Comparison of ENCODE assay signal across 22 mouse cellular contexts in genomic region chr2:153375380-153375779, GRCm38 (mm10). TPM values are rescaled to one million over a fixed set of nuclear protein-coding genes. Genes with fewer than 3 reads are reported as not detected.
A peak's percentile ranks its signal among the peaks of the same experiment; 100 is the strongest.
DNase-seq lines count a peak whose midpoint lies in the region; ATAC-seq and TF ChIP-seq lines count a peak whose summit lies in the region.
"Had no signal": no experiment of that assay in that cellular context is flagged by ENCODE, and none has a peak within 500 bp of the region (broad histone marks: within the 10 kb centered on the region; RNA-seq: fewer than 3 reads in every experiment).

No protein-coding gene starts in this region.

- 65% methylated on average over 2 of the region's 2 CpGs for WGBS in liver, adult 2 months
- WGBS in liver, embryonic 12.5 days (ENCODE audit: insufficient replicate concordance) = 96% methylated on average over 2 of the region's 2 CpGs

- DNase-seq in adrenal gland, adult 2 months = peak; percentile 35
- DNase-seq in adrenal gland, postnatal 4 days (ENCODE audit: low spot score in 2 of 2) = no peak
- DNase-seq in gastrocnemius, adult 18-20 months (ENCODE audit: low spot score) = peak; percentile 34
- no peak for DNase-seq in gastrocnemius, postnatal 36 days
- DNase-seq in liver, adult 2 months (ENCODE audit: extremely low read depth, low read depth, low spot score) = peak; percentile 18
- DNase-seq: B cell, adult 2 months; cerebellum, adult 11-12 months; cerebellum, adult 9-10 months; cerebellum, postnatal 25 days; forebrain, postnatal 0 days; gastrocnemius, postnatal 14 days; heart, adult 11 months; heart, postnatal 36 days had no signal

- no peak for ATAC-seq in liver, embryonic 12.5 days
- ATAC-seq in cerebellum, adult (ENCODE audit: insufficient number of reproducible peaks, low FRiP score, low TSS enrichment) = no peak
- ATAC-seq: CD4-positive, CD25-positive, alpha-beta regulatory T cell, adult 4 months; forebrain, postnatal 0 days; intestine, embryonic 16.5 days had no signal

- no peaks in the 10 kb centered on the region for H3K27me3 ChIP-seq in liver, adult 2 months (ENCODE audit: control insufficient read depth, insufficient read depth, low read length)
- H3K27me3 ChIP-seq in liver, embryonic 12.5 days (replicated peaks) = no peaks in the 10 kb centered on the region
- H3K27me3 ChIP-seq: embryonic facial prominence, embryonic 12.5 days; forebrain, embryonic 12.5 days; heart, embryonic 13.5 days; hindbrain, embryonic 15.5 days had no signal

- H3K79me2 ChIP-seq in liver, adult 2 months (ENCODE audit: control insufficient read depth, insufficient read depth, low read length) = peaks cover 7% of the 10 kb centered on the region; the same call in 1 of the 2 replicates

- no peak overlapping the region for H3K4me3 ChIP-seq in liver, adult 2 months (ENCODE audit: insufficient read depth, low read depth, low read length)
- no peak overlapping the region for H3K4me3 ChIP-seq in liver, embryonic 12.5 days
- H3K4me3 ChIP-seq: embryonic facial prominence, embryonic 12.5 days; forebrain, embryonic 12.5 days; heart, embryonic 13.5 days; hindbrain, embryonic 15.5 days had no signal

- no peak overlapping the region for H3K27ac ChIP-seq in liver, adult 2 months (replicated peaks; ENCODE audit: insufficient read depth, low read depth, low read length)
- no peak overlapping the region for H3K27ac ChIP-seq in liver, embryonic 12.5 days
- H3K27ac ChIP-seq: embryonic facial prominence, embryonic 12.5 days; forebrain, embryonic 12.5 days; heart, embryonic 13.5 days; hindbrain, embryonic 15.5 days had no signal

- H3K9ac ChIP-seq in liver, adult 2 months (ENCODE audit: low read depth, low read length) = no peak overlapping the region
- H3K9ac ChIP-seq in liver, embryonic 12.5 days = no peak overlapping the region
- H3K9ac ChIP-seq: embryonic facial prominence, embryonic 12.5 days; forebrain, embryonic 12.5 days; forebrain, postnatal 0 days; heart, embryonic 13.5 days; hindbrain, embryonic 15.5 days had no signal

- intact Hi-C loops in gastrocnemius, postnatal 36 days (cut with DNase I) = no loop called here

- H3K9me3 ChIP-seq in liver, embryonic 12.5 days (replicated peaks) = no peaks in the 10 kb centered on the region
- H3K9me3 ChIP-seq: embryonic facial prominence, embryonic 12.5 days; forebrain, embryonic 12.5 days; G1E; heart, embryonic 13.5 days; hindbrain, embryonic 15.5 days had no signal

- H3K4me2 ChIP-seq in liver, embryonic 12.5 days = no peak overlapping the region
- H3K4me2 ChIP-seq: embryonic facial prominence, embryonic 12.5 days; forebrain, embryonic 12.5 days; heart, embryonic 13.5 days; hindbrain, embryonic 15.5 days had no signal

- no peak for TF ChIP-seq POLR2A in liver, adult 2 months (IDR thresholded peaks at IDR 0.05; ENCODE audit: extremely low read depth, insufficient read depth, low read length)

- H3K36me3 ChIP-seq in liver, adult 2 months (ENCODE audit: control insufficient read depth, insufficient read depth, low read length) = peaks cover 8% of the 10 kb centered on the region
- peaks cover 55% of the 10 kb centered on the region for H3K36me3 ChIP-seq in liver, embryonic 12.5 days

- no peak for TF ChIP-seq CTCF in liver, adult 2 months (IDR thresholded peaks at IDR 0.05; ENCODE audit: low read depth, low read length)

- H3K4me1 ChIP-seq in liver, adult 2 months (ENCODE audit: control insufficient read depth, insufficient read depth, low read length) = no peaks in the 10 kb centered on the region; the same call in 1 of the 2 replicates
- H3K4me1 ChIP-seq in liver, embryonic 12.5 days = peaks cover 19% of the 10 kb centered on the region
- H3K4me1 ChIP-seq: embryonic facial prominence, embryonic 12.5 days; forebrain, embryonic 12.5 days had no signal

RNA-seq across cellular contexts. Expression of gene Asxl1, which starts 29.8 kb away (rescaled TPM):
- 10 to 100 TPM; 20.5 to 24.7 TPM for total RNA-seq in adrenal gland, adult 2 months (2021)
- 7.3 and 7.5 TPM in 2 replicates for polyA plus RNA-seq in adrenal gland, adult 2 months (2012; rRNA removed)
- total RNA-seq in adrenal gland, postnatal 4 days (2021) = 10 to 100 TPM; 51.3 to 53.2 TPM
- total RNA-seq in gastrocnemius, adult 18-20 months (2021) = 1 to 10 TPM; 8.4 to 9.2 TPM
- total RNA-seq in gastrocnemius, postnatal 36 days (2021) = 10 to 100 TPM in 1 of 2 experiments, 1 to 10 TPM in 1; 7.2 to 10.8 TPM
- 6.2 and 8.9 TPM in 2 replicates for total RNA-seq in liver, adult 2 months (2014; rRNA removed)
- polyA plus RNA-seq in liver, adult 2 months (2012; rRNA removed) = 3.3 and 4.7 TPM in 2 replicates
- polyA plus RNA-seq in liver, embryonic 12.5 days (2016; fragmentation: Nextera tagmentation; extraction: Ambion mirVana) = 12.2 and 12.5 TPM in 2 replicates

Comparison
In these comparisons a context has a peak if more than half of its experiments do, and no peak if none do; other contexts are left out.
1. DNase-seq: peak in adrenal gland, adult 2 months (single experiment), gastrocnemius, adult 18-20 months (single experiment) and liver, adult 2 months (single experiment); none in adrenal gland, postnatal 4 days (0 of 2) and gastrocnemius, postnatal 36 days (0 of 2).